Mouse (Mus musculus) layer of hippocampus, adult 6 months (tissue): ENCODE data around the gene Fas. TPM values are rescaled to one million over a fixed set of nuclear protein-coding genes. Genes with fewer than 3 reads are reported as not detected.

Experiments
- long read RNA-seq, 2 experiments: library from polyadenylated mRNA; unstranded; transcript quantifications; one replicate each; pipeline ENCODE4 v2.0.0; 2019 to 2020
- polyA plus RNA-seq: library from polyadenylated mRNA; unstranded; fragments of <200 nt; fragmentation: Nextera tagmentation; gene quantifications from 2 replicates; pipeline ENCODE4 v1.2.3, GENCODE M21; 2021

Gene Fas
- polyA plus RNA-seq: 3.2 and 3.5 TPM in 2 replicates
- long read RNA-seq, experiment 1, partial matches to known transcripts: 1 of 6 reads
- long read RNA-seq, experiment 1, other reads (novel, unspliced or antisense): 2 of 6 reads
- long read RNA-seq, experiment 2, transcript Fas-201 (9 exons, 1,481 nt): major isoform, 10 of 13 reads
- long read RNA-seq, experiment 2, partial matches to known transcripts: 0 of 13 reads
- long read RNA-seq, experiment 2, other reads (novel, unspliced or antisense): 3 of 13 reads

DNA sequence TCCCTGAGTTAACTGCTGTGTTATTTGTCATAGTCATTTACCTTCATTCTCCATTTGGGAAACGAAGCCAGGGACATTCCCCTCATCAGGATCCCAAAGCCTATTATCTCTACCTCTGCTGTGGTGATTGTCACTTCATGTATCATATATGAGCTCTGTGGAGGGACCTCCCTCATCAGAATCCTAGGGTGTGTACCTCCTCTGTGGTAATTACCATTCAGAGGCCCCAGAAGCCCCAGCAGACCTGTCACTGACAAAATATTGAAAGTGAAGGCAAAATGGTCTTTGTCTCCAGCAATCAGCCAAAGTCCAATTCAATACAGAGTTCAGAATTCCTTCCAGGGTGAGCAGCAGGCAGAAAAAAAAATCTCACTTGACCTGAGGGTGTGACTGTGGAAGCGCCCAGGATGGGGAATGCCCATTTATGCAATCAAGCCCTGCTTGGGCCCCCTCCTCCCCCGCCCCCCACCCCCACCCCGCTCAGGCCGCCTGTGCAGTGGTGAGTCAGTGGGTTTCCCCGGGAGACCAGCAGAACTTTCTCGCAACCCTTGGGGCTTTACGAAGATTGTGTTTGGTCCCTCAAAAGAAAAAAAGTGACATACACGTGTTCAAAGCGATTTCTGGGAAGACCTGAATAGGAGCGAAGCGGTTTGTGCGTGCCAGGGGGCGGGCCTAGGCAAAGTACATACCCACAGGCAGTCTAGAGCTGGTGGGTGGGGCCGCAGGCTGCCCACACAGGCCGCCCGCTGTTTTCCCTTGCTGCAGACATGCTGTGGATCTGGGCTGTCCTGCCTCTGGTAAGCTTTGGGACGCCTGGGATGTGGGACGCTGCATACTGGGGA, at the start of gene Fas:
Gene Fas (plus strand): TSS at position 719 of the 842 bp plus-strand sequence.

DNA sequence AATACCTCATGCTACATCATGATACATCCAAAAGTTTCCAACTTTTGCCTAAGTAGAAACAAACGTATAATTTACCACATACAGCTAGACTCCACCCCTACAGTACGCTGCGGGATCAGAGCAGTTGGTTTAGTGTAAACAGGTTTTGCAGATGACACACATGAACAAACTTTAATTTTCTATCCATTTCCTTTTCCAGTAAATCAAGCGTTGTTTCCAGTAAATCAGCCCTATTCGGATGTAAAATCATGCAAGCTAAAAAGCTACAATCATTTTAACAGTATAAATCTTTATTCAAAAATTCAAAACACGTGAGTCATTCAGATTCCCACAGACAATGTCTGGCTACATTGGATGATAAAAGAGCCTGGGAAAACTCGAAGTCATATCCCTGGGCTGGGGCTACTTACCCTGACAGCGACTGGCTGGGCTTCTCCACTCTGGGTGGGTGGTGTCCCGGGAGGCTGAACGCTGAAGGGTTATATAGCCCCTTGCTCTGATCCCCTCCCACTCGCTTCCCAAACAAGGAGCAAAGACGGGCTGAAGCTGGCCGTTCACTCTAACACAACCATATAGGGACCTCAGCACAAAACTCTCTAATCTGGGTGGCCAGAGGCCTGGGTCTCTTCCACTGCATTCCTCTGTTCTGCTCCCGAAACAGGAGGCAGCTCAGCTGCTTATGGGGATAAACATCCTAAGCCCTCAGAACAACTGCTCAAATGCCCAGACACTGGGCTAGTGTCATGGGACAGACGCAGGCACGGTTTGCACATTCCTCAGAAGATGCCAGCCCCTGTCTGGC, 35.4 kb upstream of the Fas start, which contains the start of gene Acta2:
Gene Acta2 (minus strand): TSS at position 711 of the 802 bp plus-strand sequence.

Other genes starting within 250 kb of the Fas start
- gene Lipn, start 223.3 kb upstream of the Fas start, polyA plus RNA-seq: not detected in 2 replicates
- gene Lipm, start 189.7 kb upstream of the Fas start, polyA plus RNA-seq: 0.16 TPM in 1 of 2 replicates, not detected in the other
- not detected in 2 replicates for gene Ankrd22, start 124.6 kb upstream of the Fas start, polyA plus RNA-seq
- gene Stambpl1, start 98.4 kb upstream of the Fas start, polyA plus RNA-seq: 13.2 and 15.5 TPM in 2 replicates
- gene Acta2, start 35.1 kb upstream of the Fas start, polyA plus RNA-seq: 8.1 and 10.5 TPM in 2 replicates
- 0.40 and 0.56 TPM in 2 replicates for gene Ch25h, start 184.5 kb downstream of the Fas start, polyA plus RNA-seq
- gene Lipa, start 236.8 kb downstream of the Fas start, polyA plus RNA-seq: 13.3 and 14.4 TPM in 2 replicates